Mouse (Mus musculus) kidney, adult 2 months (tissue): Measurements from ENCODE around the gene Sult4a1.

ENCODE experiments used
- CTCF ChIP-seq: fragments of 200-500 bp; conservative IDR thresholded peaks from 2 replicates; pipeline ENCODE4 v1.5.1; 2011; ENCODE audit warnings: low read depth, mild to moderate bottlenecking, control low read depth, low read length, moderate library complexity, mixed read lengths; ENCODE audit not compliant: insufficient read depth, insufficient read length
- POLR2A ChIP-seq: fragments of 200-500 bp; IDR thresholded peaks from one replicate; pipeline ENCODE4 v1.6.1; 2011; ENCODE audit warnings: low read depth, low read length, control low read depth

DNA sequence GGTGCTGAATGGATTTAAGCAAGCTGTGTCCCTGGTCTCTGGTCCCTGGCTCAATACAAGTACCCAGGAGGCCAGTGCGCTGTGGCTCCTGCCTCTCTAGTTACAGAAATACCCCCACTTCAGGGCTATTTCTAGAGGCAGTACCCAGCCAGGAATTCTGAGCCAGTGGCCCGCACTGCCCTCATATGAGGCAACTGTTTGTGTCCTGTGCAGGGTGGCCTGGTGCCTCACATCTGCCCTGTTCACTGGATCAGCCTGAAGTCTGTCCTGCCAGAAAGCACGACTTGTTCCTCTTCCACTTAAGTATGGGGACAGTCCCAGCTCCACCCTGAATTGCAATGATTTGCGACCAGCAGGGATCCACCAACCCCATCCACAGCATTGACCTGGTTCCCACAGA, 27.9 kb upstream of the Sult4a1 start:
- TF ChIP-seq CTCF (no peak), POLR2A (no peak)
